Mouse (Mus musculus): Measurements from ENCODE around the gene Trpm4. TPM values are rescaled to one million over a fixed set of nuclear protein-coding genes. Genes with fewer than 3 reads are reported as not detected.
A peak's percentile ranks its signal among the peaks of the same experiment; 100 is the strongest.

Gene Trpm4
- polyA plus RNA-seq, 1 experiment from 2014 or later: 12.0 TPM

- Histone ChIP-seq H3K4me2 (no peak overlapping the region), H3K9me3 (replicated peaks) (no peaks in the 10 kb centered on the region), H3K4me1 (peaks cover 14% of the 10 kb centered on the region), H3K36me3 (no peaks in the 10 kb centered on the region), H3K4me3 (replicated peaks) (no peak overlapping the region), H3K27me3 (replicated peaks) (no peaks in the 10 kb centered on the region), H3K27ac (replicated peaks) (no peak overlapping the region), H3K9ac (replicated peaks) (no peak overlapping the region)
- WGBS: 86% methylated on average over 6 of the region's 6 CpGs
- ATAC-seq (ENCODE audit: low FRiP score): no peak
Measured at GRCm38 (mm10) chr7:45331502-45331901, 2.1 kb downstream of the Trpm4 start.

GRCm38 (mm10) chr7:45328841-45329475 lies 4.6 kb downstream of the Trpm4 start:
- no peak for ATAC-seq (ENCODE audit: low FRiP score)
- no peak overlapping the region for H3K4me3 ChIP-seq (replicated peaks)
- H3K4me2 ChIP-seq: no peak overlapping the region
- no peak overlapping the region for H3K9ac ChIP-seq (replicated peaks)
- peaks cover 14% of the 10 kb centered on the region for H3K4me1 ChIP-seq
- H3K27me3 ChIP-seq (replicated peaks): no peaks in the 10 kb centered on the region
- WGBS: 76% methylated on average over 13 of the region's 13 CpGs
- no peaks in the 10 kb centered on the region for H3K9me3 ChIP-seq (replicated peaks)
- H3K36me3 ChIP-seq: peaks cover 5% of the 10 kb centered on the region; the same call in 1 of the 2 replicates
- H3K27ac ChIP-seq (replicated peaks): no peak overlapping the region

DNA sequence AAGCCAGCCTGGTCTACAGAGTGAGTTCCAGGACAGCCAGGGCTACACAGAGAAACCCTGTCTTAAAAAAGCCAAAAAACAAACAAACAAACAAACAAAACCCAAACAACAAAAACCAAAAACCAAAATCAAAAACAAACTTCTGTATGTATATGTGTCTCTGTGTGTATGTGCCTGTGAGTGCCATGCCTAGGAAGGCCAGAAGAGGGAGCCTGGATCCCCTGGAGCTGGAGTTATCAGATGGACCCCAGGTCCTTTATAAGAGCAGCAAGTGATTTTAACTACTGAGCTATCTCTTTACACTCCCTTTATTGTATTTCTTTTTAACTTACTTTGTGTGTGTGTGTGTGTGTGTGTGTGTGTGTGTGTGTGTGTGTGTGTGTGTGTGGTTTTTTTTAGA lies 7.8 kb downstream of the Trpm4 start:
- no peaks in the 10 kb centered on the region for H3K27me3 ChIP-seq (replicated peaks)
- no peaks in the 10 kb centered on the region for H3K4me1 ChIP-seq
- no peak overlapping the region for H3K4me3 ChIP-seq (replicated peaks)
- no peak overlapping the region for H3K27ac ChIP-seq (replicated peaks)
- no peak overlapping the region for H3K4me2 ChIP-seq
- no peak for ATAC-seq (ENCODE audit: low FRiP score)
- peaks cover 9% of the 10 kb centered on the region; the same call in 1 of the 2 replicates for H3K36me3 ChIP-seq
- no peaks in the 10 kb centered on the region for H3K9me3 ChIP-seq (replicated peaks)
- H3K9ac ChIP-seq (replicated peaks): no peak overlapping the region

GRCm38 (mm10) chr7:45323069-45323468 lies 10.5 kb downstream of the Trpm4 start:
- Histone ChIP-seq H3K27me3 (replicated peaks) (no peaks in the 10 kb centered on the region), H3K9ac (replicated peaks) (no peak overlapping the region), H3K9me3 (replicated peaks) (no peaks in the 10 kb centered on the region), H3K4me1 (no peaks in the 10 kb centered on the region), H3K4me2 (no peak overlapping the region), H3K4me3 (replicated peaks) (no peak overlapping the region), H3K36me3 (peaks cover 9% of the 10 kb centered on the region; the same call in 1 of the 2 replicates), H3K27ac (replicated peaks) (no peak overlapping the region)
- WGBS: 31% methylated on average over 5 of the region's 5 CpGs
- ATAC-seq (ENCODE audit: low FRiP score): no peak

DNA sequence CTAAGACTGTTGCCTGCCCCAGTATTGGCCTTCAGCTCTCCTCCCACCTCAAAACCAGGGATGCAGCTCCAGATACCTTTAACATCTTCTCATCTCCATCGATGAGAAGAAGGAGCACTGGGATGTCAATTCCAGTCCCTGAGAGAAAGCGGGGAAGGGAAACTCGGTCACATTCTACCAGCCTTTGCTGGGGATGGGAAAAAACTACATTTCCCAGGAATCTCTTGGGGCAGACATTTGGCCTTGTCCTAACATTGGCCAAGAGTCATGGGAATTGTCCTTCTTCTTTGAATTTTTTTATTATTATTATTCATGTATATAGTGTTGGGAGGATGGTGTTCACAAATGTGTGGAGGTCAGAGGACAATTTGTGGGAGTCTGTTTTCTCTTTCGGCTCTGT lies 11.3 kb downstream of the Trpm4 start:
- Histone ChIP-seq H3K36me3 (peaks cover 13% of the 10 kb centered on the region; the same call in 1 of the 2 replicates), H3K4me2 (no peak overlapping the region), H3K9ac (replicated peaks) (no peak overlapping the region), H3K27ac (replicated peaks) (no peak overlapping the region), H3K4me1 (no peaks in the 10 kb centered on the region), H3K4me3 (replicated peaks) (no peak overlapping the region), H3K27me3 (replicated peaks) (no peaks in the 10 kb centered on the region), H3K9me3 (replicated peaks) (no peaks in the 10 kb centered on the region)
- ATAC-seq (ENCODE audit: low FRiP score): no peak
- WGBS: 84% methylated on average over 4 of the region's 4 CpGs

DNA sequence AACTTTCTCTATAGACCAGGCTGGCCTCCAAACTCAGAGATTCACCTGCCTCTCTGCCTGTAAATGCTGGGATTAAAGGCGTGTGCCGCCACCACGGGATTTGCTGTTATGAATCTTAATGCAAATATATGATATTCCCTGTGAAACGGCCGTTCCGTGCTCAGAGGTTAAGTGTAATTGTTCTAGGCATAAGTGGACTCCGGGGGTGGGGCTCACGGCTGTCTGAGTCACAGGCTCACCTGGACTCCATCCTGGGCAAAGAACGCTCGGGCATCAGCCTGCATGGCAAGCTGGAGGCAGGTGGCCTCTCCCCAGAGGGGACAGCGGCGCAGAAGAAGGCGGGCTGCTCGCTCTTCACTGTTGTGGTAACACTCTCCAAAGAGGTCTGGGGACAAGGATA lies 17.0 kb downstream of the Trpm4 start:
- H3K4me3 ChIP-seq (replicated peaks): no peak overlapping the region
- H3K9ac ChIP-seq (replicated peaks): no peak overlapping the region
- ATAC-seq (ENCODE audit: low FRiP score): no peak
- H3K27ac ChIP-seq (replicated peaks): no peak overlapping the region
- H3K36me3 ChIP-seq: peaks cover 4% of the 10 kb centered on the region
- no peaks in the 10 kb centered on the region for H3K9me3 ChIP-seq (replicated peaks)
- 92% methylated on average over 14 of the region's 14 CpGs for WGBS
- no peak overlapping the region for H3K4me2 ChIP-seq
- H3K27me3 ChIP-seq (replicated peaks): no peaks in the 10 kb centered on the region
- H3K4me1 ChIP-seq: peaks cover 15% of the 10 kb centered on the region

DNA sequence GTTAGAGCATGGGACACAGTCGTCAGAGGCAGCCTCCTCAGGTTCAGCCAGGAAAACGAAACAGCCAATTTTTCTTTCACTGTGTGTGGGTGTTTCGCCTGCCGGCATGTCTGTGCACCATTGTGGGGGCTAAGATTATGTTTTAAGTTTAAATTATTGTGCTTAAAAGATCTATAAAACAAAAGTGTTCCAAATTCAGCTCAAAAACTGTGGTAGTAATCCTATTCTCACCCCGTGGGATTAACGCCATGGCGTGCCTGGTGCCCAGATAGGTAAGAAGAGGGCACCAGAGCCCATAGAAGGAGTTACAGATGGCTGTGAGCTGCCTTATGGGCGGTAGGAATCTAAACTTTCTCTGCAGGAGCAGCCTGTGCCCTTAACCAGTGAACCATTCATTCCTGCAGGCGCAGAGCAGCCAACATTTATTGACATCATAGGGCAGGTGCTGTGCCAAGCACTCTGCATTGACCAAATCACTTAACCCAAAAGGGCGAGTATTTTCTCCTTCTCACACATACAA lies 18.3 kb downstream of the Trpm4 start:
- H3K4me3 ChIP-seq (replicated peaks): no peak overlapping the region
- H3K9me3 ChIP-seq (replicated peaks): no peaks in the 10 kb centered on the region
- H3K27me3 ChIP-seq (replicated peaks): no peaks in the 10 kb centered on the region
- no peak overlapping the region for H3K4me2 ChIP-seq
- no peak overlapping the region for H3K27ac ChIP-seq (replicated peaks)
- no peak overlapping the region for H3K9ac ChIP-seq (replicated peaks)
- 88% methylated on average over 10 of the region's 10 CpGs for WGBS
- ATAC-seq (ENCODE audit: low FRiP score): no peak
- peaks cover 4% of the 10 kb centered on the region for H3K36me3 ChIP-seq
- peaks cover 15% of the 10 kb centered on the region for H3K4me1 ChIP-seq

DNA sequence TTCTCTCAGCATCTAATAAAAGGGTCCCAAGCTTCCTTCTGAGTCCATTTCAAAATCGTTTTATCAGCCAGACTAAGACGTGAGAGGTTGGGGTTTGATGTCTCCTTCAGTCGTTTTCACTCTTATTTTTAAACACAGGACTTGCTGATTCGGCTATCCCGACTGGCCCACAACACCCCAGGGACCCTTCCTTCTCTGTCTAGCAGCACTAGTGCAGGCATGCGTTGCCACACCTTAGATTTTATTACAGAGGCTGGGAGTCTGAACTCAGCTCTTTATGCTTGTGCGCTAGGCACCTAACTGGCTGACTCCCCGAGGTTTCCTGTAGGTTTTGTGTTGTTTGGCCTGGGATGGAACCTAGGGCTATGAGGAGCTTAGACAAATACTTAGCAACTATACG lies 20.1 kb downstream of the Trpm4 start:
- Histone ChIP-seq H3K9ac (replicated peaks) (no peak overlapping the region), H3K4me2 (peak overlapping the region; percentile 7; the same call in 1 of the 2 replicates)

DNA sequence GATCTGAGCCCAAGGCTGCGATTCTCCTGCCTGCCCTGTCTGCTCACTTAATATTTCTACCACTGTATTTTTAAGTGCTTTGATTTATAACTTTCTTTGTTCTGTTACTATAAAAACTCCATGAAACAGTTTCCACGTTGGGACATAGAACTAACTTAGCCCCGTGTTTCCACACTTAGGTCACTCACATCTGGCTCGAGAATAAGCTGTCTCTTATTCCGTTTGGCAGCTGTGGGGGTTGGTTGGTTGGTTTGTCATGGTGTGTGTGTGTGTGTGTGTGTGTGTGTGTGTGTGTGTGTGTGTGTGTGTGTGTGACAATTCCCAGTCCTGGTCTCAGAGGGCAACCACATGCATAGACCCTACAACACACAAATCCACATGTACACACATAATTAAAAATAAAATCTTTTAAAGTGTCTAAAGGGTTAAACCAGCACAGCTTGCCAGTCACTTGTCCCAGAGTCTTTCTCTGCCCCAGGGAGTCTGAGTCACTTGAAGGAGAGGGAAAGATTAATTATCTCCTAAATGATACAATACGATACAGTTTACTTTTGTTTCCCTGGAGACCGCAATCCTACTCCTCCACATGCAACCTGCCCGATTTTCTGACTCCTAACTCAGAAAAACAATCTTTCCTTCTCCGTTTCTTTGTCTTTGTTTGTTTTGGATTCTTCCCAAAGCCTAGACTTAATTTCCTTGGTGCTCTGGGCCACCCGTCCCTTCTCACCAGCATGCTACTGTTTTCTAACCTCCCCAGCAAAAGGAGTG lies 20.7 kb downstream of the Trpm4 start:
- no peaks in the 10 kb centered on the region for H3K9me3 ChIP-seq (replicated peaks)
- no peaks in the 10 kb centered on the region for H3K27me3 ChIP-seq (replicated peaks)
- H3K27ac ChIP-seq (replicated peaks): peak overlapping the region; percentile 24; the same call in 1 of the 2 replicates
- H3K4me2 ChIP-seq: peak overlapping the region; percentile 7; the same call in 1 of the 2 replicates
- no peak overlapping the region for H3K9ac ChIP-seq (replicated peaks)
- peaks cover 3% of the 10 kb centered on the region for H3K36me3 ChIP-seq
- no peak for ATAC-seq (ENCODE audit: low FRiP score)
- peaks cover 19% of the 10 kb centered on the region for H3K4me1 ChIP-seq
- no peak overlapping the region for H3K4me3 ChIP-seq (replicated peaks)
- WGBS: 20% methylated on average over 10 of the region's 10 CpGs

More for the DNA sequence above, 20.1 kb downstream of the Trpm4 start:
- H3K36me3 ChIP-seq: peaks cover 4% of the 10 kb centered on the region
- H3K4me1 ChIP-seq: peaks cover 19% of the 10 kb centered on the region
- no peak for ATAC-seq (ENCODE audit: low FRiP score)
- WGBS: 17% methylated on average over 9 of the region's 9 CpGs
- H3K9me3 ChIP-seq (replicated peaks): no peaks in the 10 kb centered on the region
- H3K27ac ChIP-seq (replicated peaks): peak overlapping the region; percentile 10; the same call in 1 of the 2 replicates
- no peaks in the 10 kb centered on the region for H3K27me3 ChIP-seq (replicated peaks)
- H3K4me3 ChIP-seq (replicated peaks): no peak overlapping the region

- Histone ChIP-seq H3K9ac (replicated peaks) (no peak overlapping the region), H3K36me3 (no peaks in the 10 kb centered on the region; the same call in 1 of the 2 replicates), H3K4me2 (no peak overlapping the region), H3K4me1 (peaks cover 19% of the 10 kb centered on the region), H3K27ac (replicated peaks) (no peak overlapping the region), H3K27me3 (replicated peaks) (no peaks in the 10 kb centered on the region), H3K9me3 (replicated peaks) (no peaks in the 10 kb centered on the region), H3K4me3 (replicated peaks) (no peak overlapping the region)
- no peak for ATAC-seq (ENCODE audit: low FRiP score)
- 72% methylated on average over 8 of the region's 8 CpGs for WGBS
Measured at GRCm38 (mm10) chr7:45312023-45312422, 21.6 kb downstream of the Trpm4 start.

- no peak overlapping the region for H3K4me2 ChIP-seq
- H3K27ac ChIP-seq (replicated peaks): no peak overlapping the region
- 0 out of 2 replicates have a peak overlapping the region, but pooled peaks have one; percentile 17 for H3K9ac ChIP-seq (replicated peaks)
- H3K9me3 ChIP-seq (replicated peaks): no peaks in the 10 kb centered on the region
- no peak for ATAC-seq (ENCODE audit: low FRiP score)
- no peaks in the 10 kb centered on the region; the same call in 1 of the 2 replicates for H3K36me3 ChIP-seq
- H3K27me3 ChIP-seq (replicated peaks): no peaks in the 10 kb centered on the region
- no peak overlapping the region for H3K4me3 ChIP-seq (replicated peaks)
- WGBS: 16% methylated on average over 9 of the region's 9 CpGs
- H3K4me1 ChIP-seq: peaks cover 30% of the 10 kb centered on the region
Measured at GRCm38 (mm10) chr7:45309455-45309854, 24.1 kb downstream of the Trpm4 start.
